Mouse (Mus musculus) thymus, adult 18-20 months (tissue): ENCODE measurements around the gene Btbd35f9.
"Not testable (repeated sequence)": the region's sequence is repeated elsewhere in the genome, so short reads cannot be mapped to it uniquely, and the experiment has no call there.

Experiments
- DNase-seq, 2 experiments: peaks; one replicate each; pipeline ENCODE4 v3.0.0; 2022; ENCODE audit warnings: mixed read lengths in 2 of 2

Btbd35f9 gene

DNA sequence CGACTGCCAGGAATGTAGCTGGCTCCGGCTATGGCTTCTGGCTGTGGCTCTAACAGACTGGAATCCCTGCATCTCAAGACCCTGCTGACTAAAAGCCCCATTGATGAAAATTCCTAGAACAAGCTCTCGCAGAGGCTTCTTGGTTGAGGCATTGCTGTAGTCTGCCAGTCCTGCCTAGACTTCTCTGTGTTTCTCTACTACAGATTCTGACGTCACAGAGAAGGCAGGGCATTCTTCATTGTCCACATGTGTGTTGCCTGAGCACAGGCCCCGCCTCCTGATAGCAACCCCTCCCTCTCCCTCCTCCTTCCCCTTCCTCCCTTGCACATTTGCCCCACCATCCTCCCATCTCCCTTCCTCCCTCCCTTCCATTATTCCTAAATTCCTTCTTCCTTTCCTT lies at the start of gene Btbd35f9:
TSS of gene Btbd35f9 (minus strand) at position 101 of the 400 bp plus-strand sequence.
- not testable (repeated sequence) for DNase-seq
